Mouse (Mus musculus): ENCODE measurements around the gene Ptk7. TPM values are rescaled to one million over a fixed set of nuclear protein-coding genes. Genes with fewer than 3 reads are reported as not detected.

The Ptk7 gene
- polyA plus RNA-seq, 1 experiment, result 3.2 TPM

DNA sequence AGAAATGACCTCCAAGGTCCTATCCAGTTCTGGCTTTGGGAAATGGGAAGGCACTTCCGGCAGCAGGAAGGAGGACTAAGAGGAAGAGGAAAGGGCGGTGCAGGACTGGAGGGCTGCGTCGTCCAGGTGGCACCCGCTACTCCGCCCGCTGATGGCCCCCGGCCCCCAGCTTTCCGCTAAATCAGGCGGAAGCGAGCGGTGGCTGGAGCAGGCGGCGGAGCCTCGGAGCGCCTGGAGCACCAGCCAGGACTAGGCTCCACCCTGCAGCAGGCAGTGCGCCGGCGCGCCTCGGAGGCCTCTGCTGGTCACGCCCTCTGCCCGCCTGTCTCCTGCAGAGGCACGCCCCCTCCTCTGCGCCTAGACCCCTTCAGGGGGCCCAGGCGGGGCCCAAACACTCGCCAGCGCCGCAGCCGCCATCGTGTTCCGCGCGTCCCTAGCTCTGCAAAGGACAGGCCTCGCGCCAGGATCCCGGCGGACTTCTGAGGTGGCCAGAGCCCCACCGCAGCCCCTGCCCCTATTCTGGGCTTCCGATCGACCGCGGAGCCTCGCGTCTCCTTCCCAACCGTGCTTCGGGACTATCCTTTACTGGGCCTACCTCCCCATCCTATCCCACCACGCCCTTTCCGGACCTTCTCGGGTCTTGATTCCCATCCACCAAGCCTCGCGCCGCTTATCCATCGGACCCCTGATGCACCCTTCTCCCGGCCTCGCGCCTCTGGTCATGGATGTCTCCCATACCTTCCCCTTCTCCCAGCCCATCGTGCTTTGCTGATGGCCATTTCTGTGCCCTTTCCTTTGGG is 21.1 kb upstream of the Ptk7 start, which contains the start of gene Cul7:
Gene Cul7 (plus strand): TSS at position 106 of the 800 bp plus-strand sequence.
- Histone ChIP-seq H3K27me3 (ENCODE audit: control insufficient read depth, insufficient read depth, low read length) (no peaks in the 10 kb centered on the region), H3K4me1 (ENCODE audit: control insufficient read depth, insufficient read depth, low read length) (peaks cover 20% of the 10 kb centered on the region), H3K4me3 (ENCODE audit: control insufficient read depth, low read depth, low read length) (peak within 1 kb of the TSS; percentile 82), H3K36me3 (ENCODE audit: control insufficient read depth, insufficient read depth, low read length) (no peaks in the 10 kb centered on the region), H3K27ac (ENCODE audit: control insufficient read depth, insufficient read depth, low read depth, low read length) (peak within 1 kb of the TSS; percentile 61)
- TF ChIP-seq CTCF (IDR thresholded peaks at IDR 0.05; ENCODE audit: control insufficient read depth, insufficient read depth, insufficient replicate concordance, low read depth, low read length) (no peak), POLR2A (IDR thresholded peaks at IDR 0.05; ENCODE audit: control insufficient read depth, low read depth, low read length) (peak; percentile 61)

DNA sequence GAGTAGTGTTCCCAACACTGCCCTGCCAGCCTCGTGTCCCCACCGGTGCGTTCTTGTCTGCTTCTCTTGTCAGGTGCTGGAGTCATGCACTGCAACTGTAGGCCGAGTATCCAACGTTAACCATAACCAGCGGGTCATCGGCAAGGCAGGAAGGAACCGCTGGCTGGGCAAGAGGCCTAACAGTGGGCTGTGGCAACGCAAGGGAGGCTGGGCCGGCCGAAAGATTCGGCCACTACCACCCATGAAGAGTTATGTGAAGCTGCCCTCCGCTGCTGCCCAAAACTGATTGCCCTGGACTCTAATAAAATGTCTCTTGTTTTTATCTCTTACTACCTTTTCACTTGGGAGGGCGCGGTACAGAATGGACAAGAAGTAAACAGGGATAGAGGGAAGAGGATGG is 20.5 kb upstream of the Ptk7 start:
- TF ChIP-seq POLR2A (IDR thresholded peaks at IDR 0.05; ENCODE audit: control insufficient read depth, low read depth, low read length), result no peak
- no peaks in the 10 kb centered on the region for H3K36me3 ChIP-seq (ENCODE audit: control insufficient read depth, insufficient read depth, low read length)
- peaks cover 23% of the 10 kb centered on the region for H3K4me1 ChIP-seq (ENCODE audit: control insufficient read depth, insufficient read depth, low read length)

DNA sequence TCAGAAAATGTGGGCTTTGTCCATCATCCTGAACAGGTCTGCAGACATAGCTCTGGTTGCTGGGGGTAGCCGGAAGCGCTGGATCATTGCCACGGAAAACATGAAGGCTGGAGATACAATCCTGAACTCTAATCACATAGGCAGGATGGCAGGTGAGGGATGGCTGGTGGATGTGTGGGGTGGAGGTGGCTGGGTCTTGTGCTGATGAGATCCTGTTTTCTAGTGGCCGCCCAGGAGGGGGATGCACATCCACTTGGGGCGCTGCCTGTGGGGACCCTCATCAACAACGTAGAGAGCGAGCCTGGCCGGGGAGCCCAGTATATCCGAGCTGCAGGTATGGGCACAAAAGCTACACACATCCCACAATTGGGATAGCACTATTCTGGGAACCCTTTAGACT is 19.1 kb upstream of the Ptk7 start:
- H3K4me1 ChIP-seq (ENCODE audit: control insufficient read depth, insufficient read depth, low read length), result peaks cover 23% of the 10 kb centered on the region
- TF ChIP-seq CTCF (IDR thresholded peaks at IDR 0.05; ENCODE audit: control insufficient read depth, insufficient read depth, insufficient replicate concordance, low read depth, low read length) (no peak), POLR2A (IDR thresholded peaks at IDR 0.05; ENCODE audit: control insufficient read depth, low read depth, low read length) (no peak)
- H3K4me3 ChIP-seq (ENCODE audit: control insufficient read depth, low read depth, low read length), result no peak overlapping the region
- no peaks in the 10 kb centered on the region for H3K36me3 ChIP-seq (ENCODE audit: control insufficient read depth, insufficient read depth, low read length)
- no peak overlapping the region for H3K27ac ChIP-seq (ENCODE audit: control insufficient read depth, insufficient read depth, low read depth, low read length)
- no peaks in the 10 kb centered on the region for H3K27me3 ChIP-seq (ENCODE audit: control insufficient read depth, insufficient read depth, low read length)

More for the DNA sequence above, 20.5 kb upstream of the Ptk7 start:
- Histone ChIP-seq H3K4me3 (ENCODE audit: control insufficient read depth, low read depth, low read length) (peak overlapping the region; percentile 82), H3K27ac (ENCODE audit: control insufficient read depth, insufficient read depth, low read depth, low read length) (peak overlapping the region; percentile 52), H3K27me3 (ENCODE audit: control insufficient read depth, insufficient read depth, low read length) (no peaks in the 10 kb centered on the region)

DNA sequence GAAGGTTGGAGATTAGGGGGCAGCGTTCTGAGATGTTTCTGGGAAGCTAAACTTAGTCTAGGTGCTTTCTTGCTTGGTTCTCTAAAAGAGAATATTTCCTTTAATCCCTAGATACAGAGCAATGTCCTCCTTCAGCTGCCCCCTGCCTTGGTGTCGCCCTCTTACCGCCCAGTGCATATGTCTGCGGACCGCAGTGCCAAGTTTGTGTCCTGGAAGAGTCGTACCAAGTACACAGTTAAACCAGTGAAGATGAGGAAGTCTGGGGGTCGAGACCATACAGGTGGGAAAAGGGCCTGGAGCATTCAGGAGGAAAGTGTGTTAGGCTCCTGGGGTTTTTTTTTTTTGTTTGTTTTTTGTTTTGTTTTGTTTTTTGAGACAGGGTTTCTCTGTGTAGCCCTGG is 18.0 kb upstream of the Ptk7 start:
- Histone ChIP-seq H3K4me1 (ENCODE audit: control insufficient read depth, insufficient read depth, low read length) (peaks cover 23% of the 10 kb centered on the region), H3K27ac (ENCODE audit: control insufficient read depth, insufficient read depth, low read depth, low read length) (no peak overlapping the region), H3K4me3 (ENCODE audit: control insufficient read depth, low read depth, low read length) (no peak overlapping the region), H3K27me3 (ENCODE audit: control insufficient read depth, insufficient read depth, low read length) (no peaks in the 10 kb centered on the region), H3K36me3 (ENCODE audit: control insufficient read depth, insufficient read depth, low read length) (no peaks in the 10 kb centered on the region)
- TF ChIP-seq CTCF (IDR thresholded peaks at IDR 0.05; ENCODE audit: control insufficient read depth, insufficient read depth, insufficient replicate concordance, low read depth, low read length), result no peak
- TF ChIP-seq POLR2A (IDR thresholded peaks at IDR 0.05; ENCODE audit: control insufficient read depth, low read depth, low read length), result no peak

DNA sequence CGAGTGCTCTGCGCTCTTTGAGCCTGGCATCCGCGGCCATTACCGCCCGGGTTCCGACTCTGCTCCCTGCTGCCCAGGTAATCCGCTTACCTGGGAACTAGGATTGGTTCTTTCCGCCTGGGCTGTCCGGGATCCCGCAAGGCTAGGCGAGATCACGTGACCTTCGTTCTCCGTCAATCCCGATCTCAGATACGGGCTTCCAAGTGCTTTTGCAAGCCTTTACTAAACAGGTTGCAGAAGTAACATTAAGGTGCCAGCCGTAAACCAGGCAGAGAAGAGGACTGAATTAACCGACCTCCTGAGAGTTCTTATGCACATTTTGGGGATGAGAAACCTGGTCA is 17.0 kb upstream of the Ptk7 start:
- TF ChIP-seq CTCF (IDR thresholded peaks at IDR 0.05; ENCODE audit: control insufficient read depth, insufficient read depth, insufficient replicate concordance, low read depth, low read length), result no peak
- no peak for TF ChIP-seq POLR2A (IDR thresholded peaks at IDR 0.05; ENCODE audit: control insufficient read depth, low read depth, low read length)
- H3K36me3 ChIP-seq (ENCODE audit: control insufficient read depth, insufficient read depth, low read length), result no peaks in the 10 kb centered on the region
- H3K27me3 ChIP-seq (ENCODE audit: control insufficient read depth, insufficient read depth, low read length), result no peaks in the 10 kb centered on the region
- peaks cover 17% of the 10 kb centered on the region for H3K4me1 ChIP-seq (ENCODE audit: control insufficient read depth, insufficient read depth, low read length)
- H3K27ac ChIP-seq (ENCODE audit: control insufficient read depth, insufficient read depth, low read depth, low read length), result peak overlapping the region; percentile 25
- peak overlapping the region; percentile 90 for H3K4me3 ChIP-seq (ENCODE audit: control insufficient read depth, low read depth, low read length)

DNA sequence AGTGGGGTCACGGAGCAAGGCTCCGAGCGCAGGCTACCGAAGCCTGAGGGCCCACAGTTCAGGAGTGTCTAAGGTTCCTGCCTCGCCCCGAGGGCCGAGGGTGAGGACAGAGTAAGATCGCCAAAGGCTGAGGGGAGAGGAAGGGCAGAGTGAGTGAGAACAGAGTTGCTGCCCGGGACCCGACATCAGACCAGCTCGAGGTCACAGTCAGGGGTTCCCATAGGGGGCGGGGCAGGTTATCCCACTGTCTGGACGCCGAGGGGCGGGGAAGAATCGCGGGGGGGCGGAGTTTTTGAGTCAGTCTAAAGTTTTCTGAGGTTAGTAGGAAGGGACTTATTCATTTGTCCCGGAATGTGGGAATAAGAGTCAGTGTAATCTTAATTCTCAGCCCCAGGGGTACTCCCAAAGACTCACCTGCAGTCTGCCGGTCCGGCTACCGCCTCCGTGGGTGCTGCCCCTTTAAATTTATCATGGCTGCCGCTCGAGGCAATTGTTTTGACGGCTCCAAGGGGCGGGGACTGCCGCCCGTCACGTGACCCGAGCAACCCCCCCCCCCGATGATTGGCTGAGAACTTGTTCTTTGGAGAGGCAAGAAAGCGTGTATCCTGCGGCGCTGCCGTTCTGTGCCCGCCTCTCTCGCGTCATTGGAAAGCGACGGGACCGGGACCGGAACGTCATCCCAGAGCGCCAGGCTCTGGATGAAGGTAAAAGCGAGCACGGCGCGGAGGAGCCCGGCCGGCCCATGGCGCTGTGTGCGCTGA is 16.4 kb upstream of the Ptk7 start, which contains the start of the genes Klc4 and Mrpl2:
Gene Klc4 (minus strand): TSS at position 462 of the 761 bp plus-strand sequence.
Gene Mrpl2 (plus strand): TSS at position 669 of the 761 bp plus-strand sequence.
- H3K4me3 ChIP-seq (ENCODE audit: control insufficient read depth, low read depth, low read length), result peak within 1 kb of the TSS; percentile 90
- no peaks in the 10 kb centered on the region for H3K27me3 ChIP-seq (ENCODE audit: control insufficient read depth, insufficient read depth, low read length)
- H3K4me1 ChIP-seq (ENCODE audit: control insufficient read depth, insufficient read depth, low read length), result peaks cover 11% of the 10 kb centered on the region
- TF ChIP-seq POLR2A (IDR thresholded peaks at IDR 0.05; ENCODE audit: control insufficient read depth, low read depth, low read length) (peak; percentile 88), CTCF (IDR thresholded peaks at IDR 0.05; ENCODE audit: control insufficient read depth, insufficient read depth, insufficient replicate concordance, low read depth, low read length) (no peak)
- no peaks in the 10 kb centered on the region for H3K36me3 ChIP-seq (ENCODE audit: control insufficient read depth, insufficient read depth, low read length)
- H3K27ac ChIP-seq (ENCODE audit: control insufficient read depth, insufficient read depth, low read depth, low read length), result peak within 1 kb of the TSS; percentile 86

DNA sequence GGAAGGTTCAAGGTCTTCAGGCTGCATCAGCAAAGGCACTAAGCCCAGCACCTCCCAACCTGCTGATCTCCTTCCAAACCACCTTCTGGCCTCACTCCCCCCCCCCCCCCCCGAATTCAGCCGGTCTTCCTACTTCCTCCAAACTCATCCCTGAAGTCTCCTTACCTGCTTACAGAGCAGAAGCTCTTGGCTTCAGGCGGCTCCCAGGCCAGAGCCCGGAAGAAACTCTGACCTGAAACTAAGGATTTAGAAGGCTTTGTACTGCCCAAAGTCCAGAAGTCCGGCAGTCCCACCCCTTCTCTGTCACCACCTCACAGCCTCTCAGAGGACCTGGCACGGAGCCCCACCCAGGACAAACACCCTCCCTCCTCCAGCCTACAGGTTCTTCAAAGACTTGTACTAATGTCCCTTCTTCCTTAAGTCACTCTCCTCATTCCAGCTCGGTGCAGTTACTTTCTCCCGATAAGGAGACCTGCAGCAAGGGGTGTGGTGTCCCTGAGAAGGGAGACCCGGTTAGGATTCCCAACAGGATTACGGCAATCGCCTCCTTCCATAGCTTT is 15.7 kb upstream of the Ptk7 start:
- H3K27ac ChIP-seq (ENCODE audit: control insufficient read depth, insufficient read depth, low read depth, low read length), result peak overlapping the region; percentile 86
- peaks cover 7% of the 10 kb centered on the region for H3K4me1 ChIP-seq (ENCODE audit: control insufficient read depth, insufficient read depth, low read length)
- H3K36me3 ChIP-seq (ENCODE audit: control insufficient read depth, insufficient read depth, low read length), result no peaks in the 10 kb centered on the region
- H3K27me3 ChIP-seq (ENCODE audit: control insufficient read depth, insufficient read depth, low read length), result no peaks in the 10 kb centered on the region
- no peak for TF ChIP-seq POLR2A (IDR thresholded peaks at IDR 0.05; ENCODE audit: control insufficient read depth, low read depth, low read length)
- TF ChIP-seq CTCF (IDR thresholded peaks at IDR 0.05; ENCODE audit: control insufficient read depth, insufficient read depth, insufficient replicate concordance, low read depth, low read length), result no peak
- peak overlapping the region; percentile 90 for H3K4me3 ChIP-seq (ENCODE audit: control insufficient read depth, low read depth, low read length)

All from testis, adult 2 months (tissue).